Mouse (Mus musculus): Measurements from ENCODE around the gene Mpst. TPM values are rescaled to one million over a fixed set of nuclear protein-coding genes. Genes with fewer than 3 reads are reported as not detected.
A peak's percentile ranks its signal among the peaks of the same experiment; 100 is the strongest.

Mpst gene
- total and polyA plus RNA-seq, 2 experiments from 2014 or later = 3.5 to 85.9 TPM

DNA sequence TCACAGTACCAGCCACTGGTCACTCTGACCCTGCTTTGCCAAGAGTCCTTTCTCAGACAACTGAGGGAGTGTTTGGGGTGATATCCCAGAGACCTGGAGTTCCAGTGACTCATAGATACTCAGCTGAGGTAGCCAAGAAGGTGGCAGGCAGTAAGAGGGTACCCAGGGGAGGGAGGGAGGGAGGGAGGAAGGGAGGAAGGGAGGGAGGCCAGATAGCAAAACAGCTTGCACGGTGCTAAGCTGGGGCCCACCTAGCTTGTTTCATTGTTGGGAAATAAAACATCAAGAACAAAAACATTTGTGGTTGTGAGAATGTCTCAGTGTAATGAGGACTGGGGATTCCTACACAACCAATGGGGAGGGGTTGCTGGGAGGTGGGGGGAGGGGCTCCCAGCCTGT, 7.5 kb downstream of the Mpst start:
- H3K9ac ChIP-seq = no peak overlapping the region
- no peak for TF ChIP-seq CTCF (IDR thresholded peaks at IDR 0.05; ENCODE audit: low read depth)
- no peak for DNase-seq
- no peaks in the 10 kb centered on the region for H3K4me1 ChIP-seq (ENCODE audit: insufficient read depth)
- 50% methylated on average over 1 of the region's 1 CpGs for WGBS
- no peak overlapping the region for H3K27ac ChIP-seq (ENCODE audit: low read depth, low read length)
- H3K36me3 ChIP-seq (ENCODE audit: insufficient read depth) = peaks cover 13% of the 10 kb centered on the region; the same call in 1 of the 2 replicates
- no peak overlapping the region for H3K4me3 ChIP-seq (ENCODE audit: low read depth, low read length)
- no peak overlapping the region for H3K4me2 ChIP-seq (ENCODE audit: low read depth)
- no peak for ATAC-seq
- H3K9me3 ChIP-seq (ENCODE audit: low read length) = no peaks in the 10 kb centered on the region
- H3K27me3 ChIP-seq (ENCODE audit: insufficient read depth, low read length) = peaks cover 6% of the 10 kb centered on the region; the same call in 1 of the 2 replicates

DNA sequence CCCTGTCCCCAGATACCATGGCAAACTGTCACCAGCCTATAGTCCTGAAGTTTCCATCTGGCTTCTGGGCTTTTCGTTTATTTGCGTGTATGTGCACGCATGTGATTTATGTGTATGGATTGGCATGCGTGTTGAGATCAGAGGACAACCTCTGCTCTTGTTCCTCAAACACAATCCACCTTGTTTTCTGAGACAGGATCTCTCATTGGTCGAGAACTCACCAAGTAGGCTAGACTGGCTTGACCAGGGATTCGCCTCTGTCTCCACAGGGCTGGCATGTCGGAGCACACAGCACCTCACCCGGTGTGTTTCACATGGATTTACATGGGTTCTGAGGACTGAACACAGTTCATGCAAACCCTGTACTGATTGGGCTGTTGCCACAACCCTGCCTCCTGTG, 7.9 kb downstream of the Mpst start:
- Histone ChIP-seq H3K4me2 (ENCODE audit: low read depth) (no peak overlapping the region), H3K4me1 (ENCODE audit: insufficient read depth) (no peaks in the 10 kb centered on the region), H3K27me3 (ENCODE audit: insufficient read depth, low read length) (peaks cover 2% of the 10 kb centered on the region; the same call in 1 of the 2 replicates), H3K27ac (ENCODE audit: low read depth, low read length) (no peak overlapping the region), H3K9ac (no peak overlapping the region), H3K4me3 (ENCODE audit: low read depth, low read length) (no peak overlapping the region), H3K36me3 (ENCODE audit: insufficient read depth) (peaks cover 13% of the 10 kb centered on the region; the same call in 1 of the 2 replicates), H3K9me3 (ENCODE audit: low read length) (no peaks in the 10 kb centered on the region)
- DNase-seq (no peak), ATAC-seq (no peak)
- no peak for TF ChIP-seq CTCF (IDR thresholded peaks at IDR 0.05; ENCODE audit: low read depth)
- 91% methylated on average over 8 of the region's 8 CpGs for WGBS

DNA sequence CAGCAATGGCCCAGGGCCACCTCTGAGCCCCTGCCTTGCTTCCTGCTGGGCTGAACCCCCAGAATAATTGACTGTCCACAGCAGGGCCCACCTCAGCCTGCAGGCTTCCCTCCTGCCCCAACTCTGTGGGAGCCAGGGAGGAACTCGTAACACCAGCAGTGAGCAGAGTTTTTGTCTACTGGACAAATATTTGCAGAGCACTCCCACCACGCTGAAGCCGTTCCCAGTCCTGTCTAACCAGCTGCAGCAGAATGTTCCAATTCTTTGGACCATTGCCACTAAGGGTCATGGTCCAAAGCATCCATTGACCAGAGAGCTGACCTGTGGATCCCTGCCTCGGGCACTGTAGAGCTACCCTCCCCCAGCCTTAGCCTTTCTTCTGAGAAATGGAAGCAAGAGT, 10.7 kb downstream of the Mpst start:
- ATAC-seq = no peak
- H3K9me3 ChIP-seq (ENCODE audit: low read length) = no peaks in the 10 kb centered on the region
- no peak overlapping the region for H3K4me3 ChIP-seq (ENCODE audit: low read depth, low read length)
- 0 out of 2 replicates have a peak, but pooled peaks cover 6% of the 10 kb centered on the region for H3K27me3 ChIP-seq (ENCODE audit: insufficient read depth, low read length)
- H3K9ac ChIP-seq = no peak overlapping the region
- DNase-seq = no peak
- 13% methylated on average over 4 of the region's 4 CpGs for WGBS
- no peaks in the 10 kb centered on the region for H3K4me1 ChIP-seq (ENCODE audit: insufficient read depth)
- no peak overlapping the region for H3K4me2 ChIP-seq (ENCODE audit: low read depth)
- H3K36me3 ChIP-seq (ENCODE audit: insufficient read depth) = peaks cover 6% of the 10 kb centered on the region; the same call in 1 of the 2 replicates
- TF ChIP-seq CTCF (IDR thresholded peaks at IDR 0.05; ENCODE audit: low read depth) = no peak
- no peak overlapping the region for H3K27ac ChIP-seq (ENCODE audit: low read depth, low read length)

DNA sequence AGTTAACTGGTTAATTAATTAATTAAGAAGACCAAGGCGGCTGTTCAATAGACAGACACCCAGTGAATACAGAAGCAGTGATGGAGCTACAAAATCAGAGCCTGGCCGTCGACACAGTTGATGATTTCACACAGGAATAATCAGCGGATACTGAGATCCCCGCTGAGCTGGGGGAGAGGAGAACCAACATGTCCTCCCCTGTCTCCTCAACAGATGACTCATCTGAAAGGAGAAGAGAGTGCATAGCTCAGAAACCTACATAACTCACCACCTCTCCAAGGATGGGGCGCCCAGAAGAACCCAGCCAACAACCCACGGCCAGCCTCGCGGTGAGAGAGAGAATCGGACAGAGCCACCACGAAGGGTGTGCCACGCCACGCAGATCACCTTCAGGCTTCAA, 14.2 kb downstream of the Mpst start:
- TF ChIP-seq CTCF (IDR thresholded peaks at IDR 0.05; ENCODE audit: low read depth) = no peak
- 79% methylated on average over 13 of the region's 13 CpGs for WGBS
- no peak overlapping the region for H3K27ac ChIP-seq (ENCODE audit: low read depth, low read length)
- no peaks in the 10 kb centered on the region for H3K36me3 ChIP-seq (ENCODE audit: insufficient read depth)
- H3K4me3 ChIP-seq (ENCODE audit: low read depth, low read length) = no peak overlapping the region
- H3K9me3 ChIP-seq (ENCODE audit: low read length) = no peaks in the 10 kb centered on the region
- ATAC-seq (no peak), DNase-seq (no peak)
- H3K9ac ChIP-seq = no peak overlapping the region
- 0 out of 2 replicates have a peak, but pooled peaks cover 6% of the 10 kb centered on the region for H3K27me3 ChIP-seq (ENCODE audit: insufficient read depth, low read length)
- H3K4me2 ChIP-seq (ENCODE audit: low read depth) = no peak overlapping the region
- no peaks in the 10 kb centered on the region for H3K4me1 ChIP-seq (ENCODE audit: insufficient read depth)

DNA sequence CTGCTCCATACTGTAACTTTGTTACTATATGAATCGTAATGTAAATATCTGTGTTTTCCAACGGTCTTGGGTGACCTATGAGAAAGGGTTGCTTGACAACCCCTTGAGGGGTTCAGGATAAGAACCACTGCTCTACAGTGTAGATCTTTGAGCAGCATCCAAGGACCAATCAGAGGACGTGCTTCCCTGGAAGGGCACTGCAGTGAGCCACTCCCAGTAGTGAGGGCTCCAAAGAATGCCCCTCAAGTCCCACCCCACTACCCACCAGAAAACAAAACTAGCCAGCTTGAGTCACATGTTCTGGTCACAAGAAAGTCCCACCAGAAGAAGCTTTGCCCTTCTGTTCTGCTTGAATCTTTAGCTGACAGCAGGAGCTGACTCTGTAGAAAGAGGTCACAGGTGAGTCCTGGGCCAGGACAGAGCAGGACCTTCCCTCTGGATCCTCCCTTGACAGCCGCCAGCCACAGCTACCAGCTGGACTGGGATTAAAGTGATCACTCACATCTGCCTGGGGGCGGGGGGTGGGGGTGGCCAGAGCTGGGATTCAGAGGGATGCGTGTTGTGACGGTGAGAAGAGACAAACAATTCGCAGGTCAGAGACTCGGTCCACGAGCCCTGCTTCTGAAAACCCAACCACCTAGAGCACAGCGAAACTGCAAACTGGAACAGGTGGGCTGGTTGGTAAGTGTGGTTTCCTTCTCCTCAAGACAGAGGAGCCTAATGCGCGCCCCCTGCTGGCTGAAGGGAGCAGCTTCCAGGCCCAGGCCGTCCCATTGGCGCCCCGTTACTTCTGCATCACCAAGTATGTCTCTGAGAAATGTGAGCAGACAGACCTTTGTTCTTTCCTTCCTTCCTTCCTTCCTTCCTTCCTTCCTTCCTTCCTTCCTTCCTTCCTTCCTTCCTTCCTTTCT, 16.1 kb downstream of the Mpst start:
- peak; percentile 90 for ATAC-seq

DNA sequence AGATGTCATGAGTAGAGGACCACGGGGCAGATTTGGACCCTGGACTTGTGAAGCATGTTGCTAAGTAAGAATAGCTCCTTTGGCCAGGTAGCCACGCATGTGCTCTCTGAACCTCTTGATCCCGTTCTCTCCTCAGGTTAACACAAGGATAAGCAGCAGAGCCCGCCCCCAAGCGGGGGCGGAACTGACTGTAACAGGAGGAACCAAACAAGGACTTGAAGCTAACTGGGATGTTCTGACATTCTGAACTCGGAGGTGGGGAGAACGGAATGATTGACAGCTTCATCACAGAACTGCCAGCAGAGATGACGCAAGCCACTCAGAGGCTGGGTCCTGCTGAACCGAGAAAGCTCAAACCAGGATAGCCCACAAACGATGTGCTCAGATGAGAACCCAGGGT, 18.3 kb downstream of the Mpst start:
- H3K36me3 ChIP-seq (ENCODE audit: insufficient read depth) = no peaks in the 10 kb centered on the region
- no peak overlapping the region for H3K4me3 ChIP-seq (ENCODE audit: low read depth, low read length)
- no peak overlapping the region for H3K4me2 ChIP-seq (ENCODE audit: low read depth)
- DNase-seq = no peak
- peaks cover 5% of the 10 kb centered on the region for H3K4me1 ChIP-seq (ENCODE audit: insufficient read depth)
- no peak overlapping the region for H3K9ac ChIP-seq
- H3K27me3 ChIP-seq (ENCODE audit: insufficient read depth, low read length) = 0 out of 2 replicates have a peak, but pooled peaks cover 6% of the 10 kb centered on the region
- no peaks in the 10 kb centered on the region for H3K9me3 ChIP-seq (ENCODE audit: low read length)
- 29% methylated on average over 11 of the region's 11 CpGs for WGBS
- TF ChIP-seq CTCF (IDR thresholded peaks at IDR 0.05; ENCODE audit: low read depth) = no peak
- no peak for ATAC-seq
- no peak overlapping the region for H3K27ac ChIP-seq (ENCODE audit: low read depth, low read length)

More for the DNA sequence above, 16.1 kb downstream of the Mpst start:
- Histone ChIP-seq H3K36me3 (ENCODE audit: insufficient read depth) (no peaks in the 10 kb centered on the region), H3K4me1 (ENCODE audit: insufficient read depth) (no peaks in the 10 kb centered on the region), H3K27me3 (ENCODE audit: insufficient read depth, low read length) (0 out of 2 replicates have a peak, but pooled peaks cover 6% of the 10 kb centered on the region), H3K4me3 (ENCODE audit: low read depth, low read length) (no peak overlapping the region), H3K9me3 (ENCODE audit: low read length) (no peaks in the 10 kb centered on the region), H3K9ac (no peak overlapping the region), H3K4me2 (ENCODE audit: low read depth) (peak overlapping the region; percentile 6; the same call in 1 of the 2 replicates), H3K27ac (ENCODE audit: low read depth, low read length) (no peak overlapping the region)
- peak; percentile 93 for TF ChIP-seq CTCF (IDR thresholded peaks at IDR 0.05; ENCODE audit: low read depth)
- DNase-seq = peak; percentile 92
- 18% methylated on average over 16 of the region's 16 CpGs for WGBS

DNA sequence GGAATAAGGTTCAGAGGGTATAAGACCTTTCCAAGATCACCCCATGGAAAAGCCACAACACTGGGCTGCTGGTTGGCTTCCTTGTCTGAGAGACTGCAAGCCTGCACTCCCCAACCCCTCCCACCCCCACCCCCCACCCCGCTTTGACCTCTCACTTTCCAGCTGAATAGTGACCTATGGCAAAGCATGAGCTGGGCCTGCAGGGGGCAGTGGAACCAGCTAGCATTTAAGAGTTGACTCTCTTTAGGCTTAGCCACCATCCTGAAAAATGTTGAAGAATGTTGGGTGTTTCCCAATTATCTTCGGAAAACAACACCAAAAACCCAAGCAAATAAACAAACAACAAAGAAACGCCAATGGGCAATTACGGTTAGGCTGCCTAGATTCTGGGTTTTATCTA, 19.0 kb downstream of the Mpst start:
- TF ChIP-seq CTCF (IDR thresholded peaks at IDR 0.05; ENCODE audit: low read depth) = no peak
- WGBS = 68% methylated on average over 4 of the region's 4 CpGs

More for the DNA sequence above, 19.0 kb downstream of the Mpst start:
- ATAC-seq (no peak), DNase-seq (no peak)
- no peak overlapping the region for H3K4me2 ChIP-seq (ENCODE audit: low read depth)
- H3K36me3 ChIP-seq (ENCODE audit: insufficient read depth) = no peaks in the 10 kb centered on the region
- H3K27me3 ChIP-seq (ENCODE audit: insufficient read depth, low read length) = 0 out of 2 replicates have a peak, but pooled peaks cover 6% of the 10 kb centered on the region
- no peak overlapping the region for H3K9ac ChIP-seq
- no peaks in the 10 kb centered on the region for H3K9me3 ChIP-seq (ENCODE audit: low read length)
- H3K27ac ChIP-seq (ENCODE audit: low read depth, low read length) = no peak overlapping the region
- H3K4me1 ChIP-seq (ENCODE audit: insufficient read depth) = peaks cover 12% of the 10 kb centered on the region
- H3K4me3 ChIP-seq (ENCODE audit: low read depth, low read length) = no peak overlapping the region

Data from forebrain, postnatal 0 days (tissue).